Mouse (Mus musculus) ES-Bruce4 (cell line): Measurements from ENCODE around the gene Rbpjl. TPM values are rescaled to one million over a fixed set of nuclear protein-coding genes. Genes with fewer than 3 reads are reported as not detected.

ENCODE experiments used
- H3K27ac ChIP-seq: 2 replicates; pipeline ENCODE4 v1.5.1; 2012; ENCODE audit warnings: low read length, inconsistent platforms; ENCODE audit not compliant: insufficient read depth
- H3K27me3 ChIP-seq: 2 replicates; pipeline ENCODE4 v1.6.1; 2012; ENCODE audit warnings: mild to moderate bottlenecking, low read length, inconsistent platforms; ENCODE audit not compliant: control insufficient read depth, poor library complexity, insufficient read depth, severe bottlenecking
- H3K36me3 ChIP-seq: 2 replicates; pipeline ENCODE4 v1.6.1; 2012; ENCODE audit warnings: inconsistent platforms, mild to moderate bottlenecking, low read length, moderate library complexity; ENCODE audit not compliant: control insufficient read depth, poor library complexity, insufficient read depth, severe bottlenecking
- H3K4me1 ChIP-seq: one replicate; pipeline ENCODE4 v1.8.1; 2011; ENCODE audit warnings: low read length; ENCODE audit not compliant: control insufficient read depth, insufficient read depth
- H3K4me3 ChIP-seq: 2 replicates; pipeline ENCODE4 v1.5.1; 2011; ENCODE audit warnings: low read depth, mild to moderate bottlenecking, low read length
- H3K9ac ChIP-seq: 2 replicates; pipeline ENCODE4 v1.6.1; 2012; ENCODE audit warnings: low read depth, mild to moderate bottlenecking, inconsistent platforms; ENCODE audit not compliant: poor library complexity, severe bottlenecking
- H3K9me3 ChIP-seq: replicated peaks from 2 replicates; pipeline ENCODE4 v1.6.1; 2012; ENCODE audit warnings: mild to moderate bottlenecking, low read length, inconsistent platforms; ENCODE audit not compliant: control insufficient read depth, poor library complexity, insufficient read depth, severe bottlenecking
- CTCF ChIP-seq: IDR thresholded peaks from one replicate; pipeline ENCODE4 v1.8.1; 2011; ENCODE audit warnings: low read depth, low read length
- EP300 ChIP-seq: IDR thresholded peaks from 2 replicates; pipeline ENCODE4 v1.6.1; 2011; ENCODE audit warnings: low read depth, low read length; ENCODE audit not compliant: insufficient read depth
- POLR2A ChIP-seq: IDR thresholded peaks from one replicate; pipeline ENCODE4 v1.8.1; 2011; ENCODE audit warnings: low read length; ENCODE audit not compliant: insufficient read depth
- polyA plus RNA-seq: library from polyadenylated mRNA; stranded (reverse); fragments of >200 nt; gene quantifications from 2 replicates; pipeline ENCODE4 v1.2.4, GENCODE M21; 2011; ENCODE audit warnings: low read depth; ENCODE audit not compliant: missing spikeins, insufficient read depth, insufficient read length

Rbpjl gene
- polyA plus RNA-seq, 1 experiment = not detected

DNA sequence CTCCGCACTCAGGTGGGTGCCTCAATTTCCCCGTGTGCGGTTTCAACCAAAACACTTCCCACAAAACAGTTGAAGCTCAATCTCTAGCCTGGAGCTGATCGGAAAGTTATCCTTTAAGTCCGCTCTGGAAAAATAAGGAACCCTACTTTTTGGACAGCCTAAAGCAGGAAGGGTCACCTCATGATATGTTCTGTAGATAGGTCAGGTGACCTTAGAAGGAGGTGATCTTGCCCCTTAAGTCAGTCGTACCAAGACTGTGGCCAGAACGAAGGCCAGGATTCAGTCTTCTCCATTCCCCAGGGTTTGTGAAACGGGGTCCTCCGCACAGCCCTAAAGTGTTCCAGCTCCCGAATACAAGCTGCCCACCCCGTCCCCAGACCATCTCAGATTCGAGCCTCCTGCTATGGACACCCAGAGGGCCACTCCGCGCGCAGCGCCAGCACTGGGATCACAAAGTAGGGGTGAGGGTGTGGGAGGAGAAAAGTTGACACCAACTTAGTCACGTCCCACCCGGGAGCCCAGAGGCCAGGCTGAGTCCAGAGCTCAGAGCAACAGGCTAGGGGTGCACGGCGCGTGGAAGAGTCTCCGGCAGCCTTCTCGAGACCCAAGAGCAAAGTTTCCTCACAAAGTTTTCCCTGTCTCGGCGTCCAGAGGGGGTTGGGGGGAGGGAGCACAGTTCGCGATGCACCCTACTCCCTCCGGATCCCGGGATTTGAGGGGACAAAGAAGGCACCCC is 39.5 kb downstream of the Rbpjl start:
- Histone ChIP-seq H3K27me3 (no peaks in the 10 kb centered on the region), H3K36me3 (no peaks in the 10 kb centered on the region), H3K9me3 (no peaks in the 10 kb centered on the region), H3K27ac (no peak overlapping the region), H3K9ac (peak overlapping the region; percentile 94), H3K4me3 (peak overlapping the region; percentile 97), H3K4me1 (peaks cover 12% of the 10 kb centered on the region)
- TF ChIP-seq POLR2A (no peak), EP300 (no peak), CTCF (no peak)

DNA sequence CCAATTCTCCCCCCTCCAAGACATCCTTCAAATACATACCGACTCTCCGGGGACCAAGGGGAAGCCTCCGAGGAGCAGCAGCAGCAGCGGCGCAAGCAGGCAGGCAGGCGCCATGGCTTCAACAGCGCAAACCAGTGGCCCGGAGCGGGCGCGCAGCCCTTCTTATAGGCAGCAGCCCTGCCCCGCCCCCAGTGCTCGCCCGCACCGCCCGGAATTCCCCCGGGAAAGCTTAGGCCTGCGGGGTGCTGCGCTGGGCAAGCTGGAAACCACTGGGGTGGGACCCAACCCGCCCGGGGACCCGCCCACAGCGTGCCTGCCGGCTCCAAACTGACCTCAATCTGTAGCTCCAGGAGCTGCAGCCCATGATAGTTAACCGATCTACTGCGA is 40.1 kb downstream of the Rbpjl start:
- TF ChIP-seq POLR2A (peak; percentile 85), CTCF (no peak), EP300 (peak; percentile 86)
- Histone ChIP-seq H3K27me3 (no peaks in the 10 kb centered on the region), H3K9me3 (no peaks in the 10 kb centered on the region), H3K9ac (peak overlapping the region; percentile 94), H3K4me1 (peaks cover 12% of the 10 kb centered on the region), H3K4me3 (peak overlapping the region; percentile 97), H3K36me3 (no peaks in the 10 kb centered on the region), H3K27ac (peak overlapping the region; percentile 44)

DNA sequence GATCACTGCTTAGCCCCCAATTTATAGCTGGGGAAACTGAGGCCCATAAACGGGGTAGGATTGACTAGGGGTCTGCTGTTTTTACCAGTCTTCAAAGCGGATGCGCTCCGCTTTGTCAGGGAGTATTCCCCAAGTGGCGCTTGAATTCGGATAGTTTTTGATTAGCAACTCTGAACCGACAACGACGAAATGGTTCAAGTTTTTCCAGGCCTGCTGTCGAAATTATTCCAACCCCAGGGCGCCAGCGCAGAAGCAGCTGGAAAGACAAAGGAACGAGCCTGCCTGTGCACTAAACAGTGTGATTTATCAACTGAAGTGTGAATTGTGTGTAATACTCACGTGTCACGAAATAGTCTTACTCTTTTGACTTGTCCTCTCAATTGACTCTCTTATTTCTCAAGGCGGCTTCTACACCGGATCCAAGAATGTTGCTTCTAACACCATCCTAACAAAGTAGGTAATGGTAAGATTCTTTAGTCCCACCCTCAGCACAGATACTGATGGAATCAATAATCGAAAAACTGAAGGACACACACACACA is 40.6 kb downstream of the Rbpjl start, which contains the start of gene Sdc4:
Gene Sdc4 (minus strand): TSS at position 428 of the 541 bp plus-strand sequence.
- Histone ChIP-seq H3K4me3 (peak within 1 kb of the TSS; percentile 97), H3K9me3 (no peaks in the 10 kb centered on the region), H3K27ac (peak within 1 kb of the TSS; percentile 87), H3K4me1 (peaks cover 11% of the 10 kb centered on the region), H3K27me3 (no peaks in the 10 kb centered on the region), H3K9ac (peak within 1 kb of the TSS; percentile 94), H3K36me3 (no peaks in the 10 kb centered on the region)
- TF ChIP-seq POLR2A (no peak), CTCF (no peak), EP300 (no peak)

DNA sequence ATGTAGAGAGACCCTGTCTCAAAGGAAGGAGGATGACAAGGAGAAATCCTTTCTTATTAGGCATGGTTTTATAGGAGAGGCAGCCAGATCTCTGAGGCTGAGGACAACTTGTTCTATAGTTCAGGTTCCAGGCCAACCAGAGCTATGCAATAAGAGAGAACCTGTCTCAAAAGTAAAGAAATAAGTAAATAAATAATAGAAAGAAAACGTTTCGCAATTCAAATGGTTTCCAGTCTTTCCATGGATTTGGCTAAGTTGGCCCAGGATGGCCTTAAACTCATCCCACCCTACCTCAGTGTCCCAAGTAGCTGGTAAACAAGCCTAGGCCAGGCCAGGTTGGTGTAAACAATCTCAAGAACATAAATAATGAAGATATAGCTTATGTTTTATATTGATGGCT is 41.8 kb downstream of the Rbpjl start:
- no peaks in the 10 kb centered on the region for H3K9me3 ChIP-seq
- no peak for TF ChIP-seq CTCF
- no peak for TF ChIP-seq EP300
- no peak for TF ChIP-seq POLR2A
- H3K9ac ChIP-seq = peak overlapping the region; percentile 49
- H3K4me3 ChIP-seq = no peak overlapping the region
- peak overlapping the region; percentile 87 for H3K27ac ChIP-seq
- H3K27me3 ChIP-seq = no peaks in the 10 kb centered on the region
- peaks cover 9% of the 10 kb centered on the region for H3K4me1 ChIP-seq
- H3K36me3 ChIP-seq = no peaks in the 10 kb centered on the region

DNA sequence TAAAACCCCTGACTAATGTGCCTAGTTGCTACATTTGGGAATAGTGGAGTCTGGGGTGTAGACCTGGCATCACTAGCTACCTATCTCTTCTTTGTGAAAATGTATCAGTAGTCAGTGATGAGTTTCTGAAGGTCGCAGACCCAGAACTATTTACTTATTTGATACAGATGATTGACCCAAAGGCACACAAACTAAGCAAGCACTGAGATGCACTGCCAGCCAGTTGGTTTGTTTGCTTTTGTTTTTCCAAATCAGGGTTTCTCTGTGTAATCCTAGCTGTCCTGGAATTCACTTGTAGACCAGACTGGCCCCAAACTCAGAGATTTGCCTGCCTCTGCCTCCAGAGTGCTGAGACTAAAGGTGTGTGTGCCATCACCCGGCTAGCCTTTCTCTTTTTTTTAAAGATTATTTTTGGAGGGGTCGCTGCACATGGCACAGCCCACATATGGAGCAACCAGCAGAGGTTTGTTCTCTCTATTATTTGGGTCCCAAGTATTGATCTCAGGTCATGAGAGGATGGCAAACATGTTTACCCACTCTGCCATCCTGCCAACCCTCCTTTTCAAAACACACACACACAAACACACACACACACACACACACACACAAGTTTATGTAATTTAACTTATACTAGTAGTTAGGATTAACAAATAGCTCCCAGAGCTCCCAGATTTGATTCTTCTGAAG is 42.6 kb downstream of the Rbpjl start:
- Histone ChIP-seq H3K27ac (peak overlapping the region; percentile 70), H3K9me3 (no peaks in the 10 kb centered on the region), H3K36me3 (no peaks in the 10 kb centered on the region), H3K27me3 (no peaks in the 10 kb centered on the region), H3K4me3 (no peak overlapping the region), H3K4me1 (peaks cover 5% of the 10 kb centered on the region), H3K9ac (peak overlapping the region; percentile 28; the same call in 1 of the 2 replicates)
- TF ChIP-seq CTCF = no peak
- TF ChIP-seq POLR2A = no peak

DNA sequence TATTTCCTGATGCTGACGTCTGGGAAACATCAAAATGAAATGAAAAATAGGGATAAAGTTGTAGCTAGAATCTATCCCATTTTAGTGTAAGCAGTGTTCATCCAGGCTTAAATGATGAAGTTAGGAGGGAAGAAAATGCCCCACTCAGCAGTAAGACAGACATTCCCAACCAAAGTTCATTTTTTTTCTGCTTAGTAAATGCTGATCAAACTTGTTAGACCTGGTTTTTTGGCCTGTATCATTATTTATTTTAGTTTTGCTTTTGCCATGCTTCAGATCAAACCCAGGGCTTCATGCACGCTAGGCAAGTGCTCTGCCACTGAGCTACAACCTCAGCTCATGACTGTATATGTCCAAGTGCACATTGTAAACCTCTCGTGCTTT is 43.1 kb downstream of the Rbpjl start:
- no peaks in the 10 kb centered on the region for H3K9me3 ChIP-seq
- no peaks in the 10 kb centered on the region for H3K27me3 ChIP-seq
- no peak for TF ChIP-seq CTCF
- TF ChIP-seq POLR2A = no peak
- TF ChIP-seq EP300 = no peak
- H3K4me3 ChIP-seq = no peak overlapping the region
- H3K27ac ChIP-seq = no peak overlapping the region
- H3K9ac ChIP-seq = no peak overlapping the region; the same call in 1 of the 2 replicates
- H3K36me3 ChIP-seq = no peaks in the 10 kb centered on the region
- H3K4me1 ChIP-seq = peaks cover 4% of the 10 kb centered on the region
